Mouse (Mus musculus) liver, postnatal 0 days (tissue): ENCODE measurements around the gene Drd3.

Source experiments
- CTCF ChIP-seq: sonication (generic); IDR thresholded peaks from 2 replicates; pipeline ENCODE4 v1.5.1; 2016; ENCODE audit warnings: antibody characterized with exemption, low read depth
- EP300 ChIP-seq: IDR thresholded peaks from 2 replicates; pipeline ENCODE4 v1.6.1; 2016; ENCODE audit warnings: antibody characterized with exemption, low read depth, mild to moderate bottlenecking

GRCm38 (mm10) chr16:43816321-43816720 is 62.5 kb downstream of the Drd3 start:
- no peak for TF ChIP-seq CTCF
- TF ChIP-seq EP300 = no peak
